Mouse (Mus musculus): ENCODE results near the gene Sppl2b. TPM values are rescaled to one million over a fixed set of nuclear protein-coding genes. Genes with fewer than 3 reads are reported as not detected.

Gene Sppl2b
- polyA plus RNA-seq, 2 experiments, result 40.8 to 86.8 TPM

DNA sequence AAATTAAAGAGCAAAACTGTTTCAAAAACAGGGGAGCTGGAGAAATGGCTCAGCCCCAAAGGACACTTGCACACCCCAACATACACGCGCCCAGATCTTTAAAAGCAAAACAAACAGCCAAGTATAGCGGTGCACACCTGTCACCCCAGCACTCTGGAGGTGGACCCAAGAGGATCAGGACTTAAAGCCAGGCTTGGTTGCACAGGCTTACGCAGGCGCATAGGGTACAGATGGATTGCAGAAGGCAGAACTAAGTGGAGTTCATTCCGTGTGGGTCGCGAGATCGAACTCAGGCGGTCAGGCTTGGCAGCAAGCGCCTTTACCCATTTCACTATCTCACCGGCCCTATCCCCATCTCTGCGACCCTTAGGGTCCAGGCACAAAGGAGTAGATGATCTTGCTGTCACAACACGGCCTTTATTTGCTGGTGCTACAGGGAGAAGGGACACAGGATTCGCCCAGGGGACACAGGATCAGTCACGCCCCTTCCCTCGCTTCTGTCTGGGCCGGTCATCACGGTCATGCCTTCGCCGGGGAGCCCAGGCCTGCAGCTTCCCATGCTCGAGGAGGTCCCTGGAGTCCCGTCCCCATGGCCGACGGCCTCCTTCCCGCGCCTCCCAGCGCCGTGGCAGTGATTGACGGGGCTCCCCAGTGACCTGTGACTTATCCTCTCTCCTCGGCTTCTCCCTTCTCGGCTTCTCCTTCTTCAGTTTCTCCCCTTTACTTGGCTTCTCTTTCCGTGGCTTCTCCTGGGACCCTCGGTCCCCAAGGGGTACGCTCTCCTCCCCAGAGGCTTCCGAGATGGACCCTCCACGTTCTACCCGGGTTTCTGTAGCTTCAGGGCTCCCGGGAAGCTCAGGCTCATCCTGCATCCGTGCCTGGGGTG lies 46.7 kb upstream of the Sppl2b start:
- 21% methylated on average over 40 of the region's 40 CpGs for WGBS
- ATAC-seq (ENCODE audit: low FRiP score, low read depth), result no peak
- TF ChIP-seq POLR2A (IDR thresholded peaks at IDR 0.05; ENCODE audit: borderline replicate concordance, extremely low read depth, insufficient read depth, insufficient read length), result no peak
- Histone ChIP-seq H3K9ac (ENCODE audit: low read depth, low read length, severe bottlenecking) (no peak overlapping the region), H3K9me3 (ENCODE audit: control insufficient read depth, low read length) (no peaks in the 10 kb centered on the region), H3K4me3 (replicated peaks; ENCODE audit: low read length) (peak overlapping the region; percentile 9), H3K4me1 (ENCODE audit: control insufficient read depth, insufficient read depth, low read length) (peaks cover 34% of the 10 kb centered on the region), H3K27me3 (ENCODE audit: control insufficient read depth, insufficient read depth, low read length) (peaks cover 29% of the 10 kb centered on the region), H3K27ac (replicated peaks; ENCODE audit: low read depth, low read length) (no peak overlapping the region), H3K36me3 (ENCODE audit: control insufficient read depth, insufficient read depth, low read length) (peaks cover 20% of the 10 kb centered on the region), H3K4me2 (replicated peaks; ENCODE audit: low read depth, low read length, severe bottlenecking) (peak overlapping the region; percentile 35)
- DNase-seq (ENCODE audit: low spot score), result no peak

DNA sequence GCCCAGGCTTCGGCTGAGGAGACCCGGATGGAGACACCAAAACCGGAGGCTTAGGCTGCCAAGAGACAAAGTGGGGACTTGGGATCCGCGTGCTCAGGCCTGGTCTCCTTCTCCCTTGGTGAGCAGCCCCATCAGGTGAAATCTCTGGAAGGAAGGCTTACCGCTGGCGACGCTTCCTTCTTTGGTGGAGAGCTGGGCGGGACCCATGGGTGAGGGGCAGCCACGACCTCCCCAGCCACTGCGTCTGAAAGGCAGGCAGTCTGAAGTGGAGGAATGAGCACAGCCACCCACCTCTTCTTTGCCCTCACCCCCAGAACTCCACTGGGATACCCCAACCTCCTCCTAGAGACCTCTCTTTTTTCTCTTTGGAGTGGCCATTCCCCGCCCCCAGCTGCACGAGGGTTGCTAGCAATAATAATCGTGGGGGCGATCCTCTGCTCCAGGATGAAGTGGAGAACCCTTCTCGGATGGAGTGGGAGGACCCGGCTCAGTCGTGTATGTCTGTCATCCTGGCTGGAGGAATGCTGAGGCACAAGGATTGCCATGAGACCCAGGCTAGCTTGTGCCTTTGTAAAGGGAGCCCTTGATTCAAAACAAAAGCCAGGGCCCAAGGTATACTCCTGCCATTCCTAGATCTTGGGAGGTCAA lies 46.0 kb upstream of the Sppl2b start:
- peaks cover 34% of the 10 kb centered on the region for H3K4me1 ChIP-seq (ENCODE audit: control insufficient read depth, insufficient read depth, low read length)
- 8% methylated on average over 18 of the region's 18 CpGs for WGBS
- peaks cover 29% of the 10 kb centered on the region for H3K27me3 ChIP-seq (ENCODE audit: control insufficient read depth, insufficient read depth, low read length)
- no peak overlapping the region for H3K27ac ChIP-seq (replicated peaks; ENCODE audit: low read depth, low read length)
- H3K9me3 ChIP-seq (ENCODE audit: control insufficient read depth, low read length), result no peaks in the 10 kb centered on the region
- no peak for TF ChIP-seq POLR2A (IDR thresholded peaks at IDR 0.05; ENCODE audit: borderline replicate concordance, extremely low read depth, insufficient read depth, insufficient read length)
- ATAC-seq (ENCODE audit: low FRiP score, low read depth) (no peak), DNase-seq (ENCODE audit: low spot score) (no peak)
- H3K4me2 ChIP-seq (replicated peaks; ENCODE audit: low read depth, low read length, severe bottlenecking), result peak overlapping the region; percentile 35
- no peak overlapping the region for H3K9ac ChIP-seq (ENCODE audit: low read depth, low read length, severe bottlenecking)
- peaks cover 12% of the 10 kb centered on the region for H3K36me3 ChIP-seq (ENCODE audit: control insufficient read depth, insufficient read depth, low read length)
- H3K4me3 ChIP-seq (replicated peaks; ENCODE audit: low read length), result peak overlapping the region; percentile 9

DNA sequence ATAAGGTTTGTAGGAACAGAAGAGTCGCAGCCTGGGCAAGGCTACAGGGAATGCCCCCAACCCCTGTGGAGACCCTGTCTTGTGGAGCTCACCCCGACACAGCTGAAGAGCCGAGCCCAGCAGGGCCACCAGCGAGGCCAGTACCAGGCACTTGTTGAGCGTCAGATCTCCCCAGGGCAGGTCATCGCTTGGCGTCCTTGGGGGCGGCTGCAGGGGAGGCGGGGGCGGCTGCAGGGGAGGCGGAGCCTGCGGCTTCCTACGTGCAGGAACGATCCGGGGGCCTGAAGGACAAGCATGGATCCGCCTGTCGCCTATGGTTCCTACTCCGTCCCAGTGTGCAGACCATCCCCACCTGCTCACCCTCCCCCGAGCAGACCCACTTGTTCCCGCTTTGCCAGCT lies 45.0 kb upstream of the Sppl2b start:
- no peaks in the 10 kb centered on the region for H3K9me3 ChIP-seq (ENCODE audit: control insufficient read depth, low read length)
- H3K9ac ChIP-seq (ENCODE audit: low read depth, low read length, severe bottlenecking), result no peak overlapping the region
- H3K4me2 ChIP-seq (replicated peaks; ENCODE audit: low read depth, low read length, severe bottlenecking), result peak overlapping the region; percentile 16
- H3K4me3 ChIP-seq (replicated peaks; ENCODE audit: low read length), result no peak overlapping the region; the same call in 1 of the 2 replicates
- 3% methylated on average over 20 of the region's 20 CpGs for WGBS
- ATAC-seq (ENCODE audit: low FRiP score, low read depth), result no peak
- H3K27ac ChIP-seq (replicated peaks; ENCODE audit: low read depth, low read length), result no peak overlapping the region
- no peak for TF ChIP-seq POLR2A (IDR thresholded peaks at IDR 0.05; ENCODE audit: borderline replicate concordance, extremely low read depth, insufficient read depth, insufficient read length)
- H3K36me3 ChIP-seq (ENCODE audit: control insufficient read depth, insufficient read depth, low read length), result peaks cover 2% of the 10 kb centered on the region
- DNase-seq (ENCODE audit: low spot score), result no peak
- peaks cover 34% of the 10 kb centered on the region for H3K4me1 ChIP-seq (ENCODE audit: control insufficient read depth, insufficient read depth, low read length)
- H3K27me3 ChIP-seq (ENCODE audit: control insufficient read depth, insufficient read depth, low read length), result peaks cover 29% of the 10 kb centered on the region

DNA sequence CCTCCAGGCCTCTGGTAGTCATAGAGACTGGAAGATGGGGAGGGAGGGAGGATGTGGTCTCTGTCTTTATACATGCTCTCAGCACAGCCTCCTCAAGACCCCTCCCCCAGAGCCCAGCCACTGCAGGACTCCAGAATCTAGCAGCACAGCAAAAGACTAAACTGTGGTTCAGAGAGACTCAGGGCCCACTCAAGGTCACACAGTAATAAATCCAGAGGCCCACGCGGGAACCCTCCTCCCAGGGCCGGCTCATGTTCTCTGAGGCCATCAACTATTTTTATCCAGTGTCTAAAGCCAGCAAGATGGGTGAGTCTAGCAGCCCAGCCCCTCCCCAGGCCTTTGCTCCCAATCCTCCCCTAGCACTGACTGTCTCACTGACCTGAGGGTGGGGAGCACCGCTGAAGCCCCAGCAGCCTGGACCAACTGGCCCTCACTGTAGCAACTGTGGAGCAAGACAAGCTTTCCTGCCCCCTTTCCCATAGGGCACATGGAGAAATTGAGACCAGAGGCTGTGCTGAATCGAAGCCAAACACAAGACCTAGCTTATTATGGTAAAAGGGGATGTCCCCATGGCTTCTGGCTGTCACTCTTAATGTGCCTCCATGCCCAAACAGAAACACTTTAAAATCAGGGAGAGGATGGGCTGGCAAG lies 42.6 kb upstream of the Sppl2b start:
- no peak for ATAC-seq (ENCODE audit: low FRiP score, low read depth)
- TF ChIP-seq POLR2A (IDR thresholded peaks at IDR 0.05; ENCODE audit: borderline replicate concordance, extremely low read depth, insufficient read depth, insufficient read length), result no peak
- H3K27ac ChIP-seq (replicated peaks; ENCODE audit: low read depth, low read length), result no peak overlapping the region
- H3K36me3 ChIP-seq (ENCODE audit: control insufficient read depth, insufficient read depth, low read length), result no peaks in the 10 kb centered on the region
- H3K27me3 ChIP-seq (ENCODE audit: control insufficient read depth, insufficient read depth, low read length), result peaks cover 29% of the 10 kb centered on the region
- no peak for DNase-seq (ENCODE audit: low spot score)
- no peak overlapping the region for H3K4me2 ChIP-seq (replicated peaks; ENCODE audit: low read depth, low read length, severe bottlenecking)
- WGBS, result 42% methylated on average over 5 of the region's 5 CpGs
- H3K4me3 ChIP-seq (replicated peaks; ENCODE audit: low read length), result no peak overlapping the region
- H3K4me1 ChIP-seq (ENCODE audit: control insufficient read depth, insufficient read depth, low read length), result peaks cover 22% of the 10 kb centered on the region
- H3K9ac ChIP-seq (ENCODE audit: low read depth, low read length, severe bottlenecking), result no peak overlapping the region
- no peaks in the 10 kb centered on the region for H3K9me3 ChIP-seq (ENCODE audit: control insufficient read depth, low read length)

DNA sequence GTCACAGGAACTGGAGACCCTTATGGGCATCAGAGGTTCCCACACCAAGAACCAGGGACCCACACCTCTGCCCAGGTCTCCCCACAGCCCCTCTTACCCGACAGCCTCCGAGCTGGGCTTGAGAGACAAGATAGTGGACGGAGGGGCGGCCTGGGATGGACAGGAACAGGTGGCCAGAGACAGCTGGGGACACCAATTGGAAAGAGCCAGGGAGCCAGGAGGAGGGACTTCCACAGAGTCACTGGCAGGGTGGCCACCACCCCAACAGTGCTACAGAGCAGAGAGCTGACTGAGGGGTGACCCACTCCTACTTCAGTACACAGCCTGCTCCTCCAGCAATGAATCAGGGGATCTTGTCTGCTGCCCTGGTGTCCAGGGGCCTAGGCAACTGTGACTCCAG lies 41.7 kb upstream of the Sppl2b start, which contains the start of gene Jsrp1:
Gene Jsrp1, minus strand, starts transcription at position 133 of the 400 bp plus-strand sequence.
- no peak within 1 kb of the TSS for H3K27ac ChIP-seq (replicated peaks; ENCODE audit: low read depth, low read length)
- 61% methylated on average over 4 of the region's 4 CpGs for WGBS
- ATAC-seq (ENCODE audit: low FRiP score, low read depth), result peak; percentile 32; the same call in 1 of the 2 replicates
- no peak for TF ChIP-seq POLR2A (IDR thresholded peaks at IDR 0.05; ENCODE audit: borderline replicate concordance, extremely low read depth, insufficient read depth, insufficient read length)
- H3K36me3 ChIP-seq (ENCODE audit: control insufficient read depth, insufficient read depth, low read length), result no peaks in the 10 kb centered on the region
- peaks cover 22% of the 10 kb centered on the region for H3K27me3 ChIP-seq (ENCODE audit: control insufficient read depth, insufficient read depth, low read length)
- no peak within 1 kb of the TSS for H3K4me2 ChIP-seq (replicated peaks; ENCODE audit: low read depth, low read length, severe bottlenecking)
- no peak within 1 kb of the TSS for H3K4me3 ChIP-seq (replicated peaks; ENCODE audit: low read length)
- no peak within 1 kb of the TSS for H3K9ac ChIP-seq (ENCODE audit: low read depth, low read length, severe bottlenecking)
- H3K4me1 ChIP-seq (ENCODE audit: control insufficient read depth, insufficient read depth, low read length), result peaks cover 15% of the 10 kb centered on the region
- DNase-seq (ENCODE audit: low spot score), result no peak
- no peaks in the 10 kb centered on the region for H3K9me3 ChIP-seq (ENCODE audit: control insufficient read depth, low read length)

Data from limb, embryonic 14.5 days (tissue).